Comparison of ENCODE assay signal across 8 mouse cellular contexts in the genomic region with DNA sequence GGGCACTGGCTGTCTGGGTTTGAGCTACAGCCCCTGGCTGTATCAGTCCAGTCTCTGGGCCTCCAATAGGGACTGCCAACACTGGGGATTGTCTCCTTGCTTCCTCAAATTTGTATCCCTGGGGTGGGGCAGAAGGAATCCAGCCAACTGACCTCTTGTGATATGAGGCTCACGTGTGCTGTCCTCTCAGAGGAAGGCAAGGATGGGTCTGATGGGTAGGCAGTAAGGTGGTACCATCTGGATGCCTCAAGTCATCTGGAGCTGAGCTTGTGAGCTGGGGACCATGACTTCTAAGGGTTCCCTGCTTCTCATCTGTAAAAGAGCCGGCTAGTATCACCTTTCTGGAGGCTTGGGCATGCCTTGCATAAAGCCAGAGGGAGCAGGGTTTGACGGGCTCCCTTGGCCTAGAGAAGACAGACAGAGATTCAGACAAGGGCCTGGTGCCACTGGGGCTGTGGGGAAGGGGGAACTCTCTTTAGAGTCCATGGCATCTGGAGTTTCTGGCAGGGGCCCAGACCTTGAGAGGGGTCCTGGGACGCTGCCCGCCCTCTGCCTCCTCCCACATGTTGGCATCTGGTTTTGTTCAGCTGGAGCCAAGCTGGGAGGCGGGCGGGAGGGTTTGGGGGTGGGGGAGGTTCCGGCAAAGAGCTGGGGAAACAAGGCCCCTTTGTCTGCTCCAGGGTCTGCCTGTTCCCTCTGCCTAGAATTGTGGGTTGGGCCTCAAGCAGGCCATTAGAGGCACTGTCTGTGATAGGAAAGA. TPM values are rescaled to one million over a fixed set of nuclear protein-coding genes. Genes with fewer than 3 reads are reported as not detected.
A peak's percentile ranks its signal among the peaks of the same experiment; 100 is the strongest.
DNase-seq lines count a peak whose midpoint lies in the region; ATAC-seq lines count a peak whose summit lies in the region.

No protein-coding gene starts in this region.

- H3K36me3 ChIP-seq in heart, embryonic 16.5 days (ENCODE audit: control insufficient read depth, insufficient read depth), result no peaks in the 10 kb centered on the region

- no peaks in the 10 kb centered on the region for H3K27me3 ChIP-seq in heart, embryonic 16.5 days (ENCODE audit: control insufficient read depth, insufficient read depth, low read length)

- H3K9me3 ChIP-seq in heart, embryonic 16.5 days (replicated peaks; ENCODE audit: control insufficient read depth, low read length), result no peaks in the 10 kb centered on the region

- peak overlapping the region; percentile 62 for H3K27ac ChIP-seq in heart, embryonic 16.5 days (ENCODE audit: low read length)

- no peak overlapping the region for H3K4me2 ChIP-seq in heart, embryonic 16.5 days (ENCODE audit: low read depth, low read length)

- WGBS in heart, embryonic 16.5 days, result 27% methylated on average over 8 of the region's 8 CpGs

- no peak overlapping the region for H3K4me3 ChIP-seq in heart, embryonic 16.5 days (ENCODE audit: low read length)

- peak; percentile 91 for DNase-seq in heart, adult 11 months
- no peak for DNase-seq in heart, adult 8-10 months (ENCODE audit: low spot score)
- DNase-seq in embryo, embryonic 11 days, result peak; percentile 81
- peak; percentile 44 to 78 for DNase-seq in left cerebral cortex, adult 9 months (ENCODE audit: low spot score in 2 of 2)
- peak; percentile 74 for DNase-seq in ovary, postnatal 36 days (ENCODE audit: low spot score)
- no peak for DNase-seq in adrenal gland, adult 18-20 months (ENCODE audit: low spot score in 2 of 2)
- DNase-seq in spleen, adult 12 weeks (ENCODE audit: low spot score), result no peak

- H3K9ac ChIP-seq in heart, embryonic 16.5 days (ENCODE audit: low read length), result peak overlapping the region; percentile 18; the same call in 1 of the 2 replicates

- peak; percentile 61 for ATAC-seq in heart, embryonic 16.5 days (replicated peaks; ENCODE audit: extremely low read depth, insufficient read depth, low FRiP score)

- H3K4me1 ChIP-seq in heart, embryonic 16.5 days (ENCODE audit: control insufficient read depth, insufficient read depth, low read length), result peaks cover 21% of the 10 kb centered on the region

RNA-seq across cellular contexts. Expression of a gene that starts 11.6 kb away (rescaled TPM):
- 10 to 100 TPM; 42.1 to 59.3 (median 49.9) TPM for total RNA-seq in heart, adult 8-10 months (2022)
- polyA plus RNA-seq in heart, embryonic 16.5 days (2015; fragmentation: Nextera tagmentation; extraction: Ambion mirVana), result 158 and 162 TPM in 2 replicates
- 10 to 100 TPM in 1 of 2 experiments, 1 to 10 TPM in 1; 9.1 to 25.1 TPM for total RNA-seq in adrenal gland, adult 18-20 months (2021)

RNA-seq across cellular contexts. Expression of a gene that starts 44.1 kb away (rescaled TPM):
- total RNA-seq in heart, adult 8-10 months (2022), result 10 to 100 TPM; 20.1 to 24.7 (median 23.3) TPM
- polyA plus RNA-seq in heart, embryonic 16.5 days (2015; fragmentation: Nextera tagmentation; extraction: Ambion mirVana), result 10.8 and 12.4 TPM in 2 replicates
- 10 to 100 TPM in 1 of 2 experiments, 1 to 10 TPM in 1; 7.1 to 10.9 TPM for total RNA-seq in adrenal gland, adult 18-20 months (2021)

Comparison
In these comparisons a context has a peak if more than half of its experiments do, and no peak if none do; other contexts are left out.
1. DNase-seq: peak in heart, adult 11 months (single experiment), embryo, embryonic 11 days (single experiment), left cerebral cortex, adult 9 months (2 of 2) and ovary, postnatal 36 days (single experiment); none in heart, adult 8-10 months (single experiment), adrenal gland, adult 18-20 months (0 of 2) and spleen, adult 12 weeks (single experiment).